Mouse (Mus musculus): Measurements from ENCODE around the gene Ube2d2b. TPM values are rescaled to one million over a fixed set of nuclear protein-coding genes. Genes with fewer than 3 reads are reported as not detected.

Ube2d2b gene
- polyA plus RNA-seq, 1 experiment from 2014 or later: not detected

- Histone ChIP-seq H3K27me3 (ENCODE audit: control insufficient read depth, insufficient read depth, low read length) (no peaks in the 10 kb centered on the region), H3K9me3 (ENCODE audit: control insufficient read depth, low read length) (no peaks in the 10 kb centered on the region), H3K4me1 (replicated peaks; ENCODE audit: control insufficient read depth, insufficient read depth) (no peaks in the 10 kb centered on the region), H3K9ac (ENCODE audit: low read length) (no peak overlapping the region), H3K4me3 (ENCODE audit: low read depth, low read length) (no peak overlapping the region), H3K36me3 (ENCODE audit: control insufficient read depth, insufficient read depth, low read length) (no peaks in the 10 kb centered on the region), H3K4me2 (replicated peaks; ENCODE audit: low read depth) (no peak overlapping the region), H3K27ac (replicated peaks) (no peak overlapping the region)
- no peak for ATAC-seq (ENCODE audit: low FRiP score, low TSS enrichment)
- 57% methylated on average over 2 of the region's 2 CpGs for WGBS
- no peak for TF ChIP-seq EP300 (optimal IDR thresholded peaks at IDR 0.05)
- TF ChIP-seq CTCF (IDR thresholded peaks at IDR 0.05; ENCODE audit: low read depth): no peak
- no peak for DNase-seq (ENCODE audit: low spot score)
These were observed 39.8 kb downstream of the Ube2d2b start for GRCm38 (mm10) chr5:107869701-107870100.

- Histone ChIP-seq H3K4me3 (ENCODE audit: low read depth, low read length) (no peak overlapping the region), H3K27ac (replicated peaks) (peak overlapping the region; percentile 49; the same call in 1 of the 2 replicates), H3K4me2 (replicated peaks; ENCODE audit: low read depth) (no peak overlapping the region), H3K9ac (ENCODE audit: low read length) (no peak overlapping the region), H3K9me3 (ENCODE audit: control insufficient read depth, low read length) (no peaks in the 10 kb centered on the region), H3K27me3 (ENCODE audit: control insufficient read depth, insufficient read depth, low read length) (no peaks in the 10 kb centered on the region), H3K36me3 (ENCODE audit: control insufficient read depth, insufficient read depth, low read length) (no peaks in the 10 kb centered on the region), H3K4me1 (replicated peaks; ENCODE audit: control insufficient read depth, insufficient read depth) (no peaks in the 10 kb centered on the region)
- DNase-seq (ENCODE audit: low spot score) (no peak), ATAC-seq (ENCODE audit: low FRiP score, low TSS enrichment) (no peak)
- TF ChIP-seq EP300 (optimal IDR thresholded peaks at IDR 0.05) (no peak), CTCF (IDR thresholded peaks at IDR 0.05; ENCODE audit: low read depth) (no peak)
- 90% methylated on average over 6 of the region's 6 CpGs for WGBS
These were observed 43.4 kb downstream of the Ube2d2b start for GRCm38 (mm10) chr5:107873330-107873729.

GRCm38 (mm10) chr5:107873886-107874302 lies 44.0 kb downstream of the Ube2d2b start:
- Histone ChIP-seq H3K27me3 (ENCODE audit: control insufficient read depth, insufficient read depth, low read length) (no peaks in the 10 kb centered on the region), H3K4me1 (replicated peaks; ENCODE audit: control insufficient read depth, insufficient read depth) (no peaks in the 10 kb centered on the region), H3K27ac (replicated peaks) (peak overlapping the region; percentile 14; the same call in 1 of the 2 replicates), H3K4me3 (ENCODE audit: low read depth, low read length) (no peak overlapping the region), H3K9ac (ENCODE audit: low read length) (no peak overlapping the region), H3K4me2 (replicated peaks; ENCODE audit: low read depth) (0 out of 2 replicates have a peak overlapping the region, but pooled peaks have one; percentile 5), H3K36me3 (ENCODE audit: control insufficient read depth, insufficient read depth, low read length) (no peaks in the 10 kb centered on the region), H3K9me3 (ENCODE audit: control insufficient read depth, low read length) (no peaks in the 10 kb centered on the region)
- TF ChIP-seq CTCF (IDR thresholded peaks at IDR 0.05; ENCODE audit: low read depth) (no peak), EP300 (optimal IDR thresholded peaks at IDR 0.05) (no peak)
- 43% methylated on average over 7 of the region's 7 CpGs for WGBS
- DNase-seq (ENCODE audit: low spot score) (peak; percentile 19), ATAC-seq (ENCODE audit: low FRiP score, low TSS enrichment) (peak; percentile 9; the same call in 1 of the 2 replicates)

- H3K9me3 ChIP-seq (ENCODE audit: control insufficient read depth, low read length): no peaks in the 10 kb centered on the region
- TF ChIP-seq CTCF (IDR thresholded peaks at IDR 0.05; ENCODE audit: low read depth): no peak
- no peak for TF ChIP-seq EP300 (optimal IDR thresholded peaks at IDR 0.05)
- H3K4me3 ChIP-seq (ENCODE audit: low read depth, low read length): no peak within 1 kb of the TSS
- H3K9ac ChIP-seq (ENCODE audit: low read length): no peak within 1 kb of the TSS
- H3K27ac ChIP-seq (replicated peaks): peak within 1 kb of the TSS; percentile 14; the same call in 1 of the 2 replicates
- no peaks in the 10 kb centered on the region for H3K4me1 ChIP-seq (replicated peaks; ENCODE audit: control insufficient read depth, insufficient read depth)
- no peaks in the 10 kb centered on the region for H3K27me3 ChIP-seq (ENCODE audit: control insufficient read depth, insufficient read depth, low read length)
- WGBS: 19% methylated on average over 4 of the region's 4 CpGs
- H3K36me3 ChIP-seq (ENCODE audit: control insufficient read depth, insufficient read depth, low read length): no peaks in the 10 kb centered on the region
- H3K4me2 ChIP-seq (replicated peaks; ENCODE audit: low read depth): 0 out of 2 replicates have a peak within 1 kb of the TSS, but pooled peaks have one; percentile 5
- peak; percentile 29 for DNase-seq (ENCODE audit: low spot score)
- peak; percentile 82; the same call in 1 of the 2 replicates for ATAC-seq (ENCODE audit: low FRiP score, low TSS enrichment)
These were observed 44.8 kb downstream of the Ube2d2b start, which contains the start of gene Evi5 for GRCm38 (mm10) chr5:107874561-107875260. TSS of gene Evi5 (minus strand) at chr5:107875107.

GRCm38 (mm10) chr5:107875261-107875611 lies 45.3 kb downstream of the Ube2d2b start:
- Histone ChIP-seq H3K27ac (replicated peaks) (no peak overlapping the region), H3K4me2 (replicated peaks; ENCODE audit: low read depth) (no peak overlapping the region), H3K36me3 (ENCODE audit: control insufficient read depth, insufficient read depth, low read length) (no peaks in the 10 kb centered on the region), H3K4me3 (ENCODE audit: low read depth, low read length) (no peak overlapping the region), H3K9ac (ENCODE audit: low read length) (no peak overlapping the region), H3K9me3 (ENCODE audit: control insufficient read depth, low read length) (no peaks in the 10 kb centered on the region), H3K27me3 (ENCODE audit: control insufficient read depth, insufficient read depth, low read length) (no peaks in the 10 kb centered on the region), H3K4me1 (replicated peaks; ENCODE audit: control insufficient read depth, insufficient read depth) (no peaks in the 10 kb centered on the region)
- no peak for ATAC-seq (ENCODE audit: low FRiP score, low TSS enrichment)
- no peak for TF ChIP-seq EP300 (optimal IDR thresholded peaks at IDR 0.05)
- TF ChIP-seq CTCF (IDR thresholded peaks at IDR 0.05; ENCODE audit: low read depth): no peak
- no peak for DNase-seq (ENCODE audit: low spot score)

- Histone ChIP-seq H3K9me3 (ENCODE audit: control insufficient read depth, low read length) (no peaks in the 10 kb centered on the region), H3K27ac (replicated peaks) (no peak overlapping the region), H3K4me3 (ENCODE audit: low read depth, low read length) (no peak overlapping the region), H3K4me1 (replicated peaks; ENCODE audit: control insufficient read depth, insufficient read depth) (no peaks in the 10 kb centered on the region), H3K4me2 (replicated peaks; ENCODE audit: low read depth) (no peak overlapping the region), H3K36me3 (ENCODE audit: control insufficient read depth, insufficient read depth, low read length) (no peaks in the 10 kb centered on the region), H3K9ac (ENCODE audit: low read length) (no peak overlapping the region), H3K27me3 (ENCODE audit: control insufficient read depth, insufficient read depth, low read length) (no peaks in the 10 kb centered on the region)
- ATAC-seq (ENCODE audit: low FRiP score, low TSS enrichment): no peak
- WGBS: 89% methylated on average over 1 of the region's 1 CpGs
- no peak for DNase-seq (ENCODE audit: low spot score)
- TF ChIP-seq EP300 (optimal IDR thresholded peaks at IDR 0.05): no peak
- no peak for TF ChIP-seq CTCF (IDR thresholded peaks at IDR 0.05; ENCODE audit: low read depth)
These were observed 47.2 kb downstream of the Ube2d2b start for GRCm38 (mm10) chr5:107877053-107877452.

Measured in stomach, postnatal 0 days (tissue).